In the genomic region with DNA sequence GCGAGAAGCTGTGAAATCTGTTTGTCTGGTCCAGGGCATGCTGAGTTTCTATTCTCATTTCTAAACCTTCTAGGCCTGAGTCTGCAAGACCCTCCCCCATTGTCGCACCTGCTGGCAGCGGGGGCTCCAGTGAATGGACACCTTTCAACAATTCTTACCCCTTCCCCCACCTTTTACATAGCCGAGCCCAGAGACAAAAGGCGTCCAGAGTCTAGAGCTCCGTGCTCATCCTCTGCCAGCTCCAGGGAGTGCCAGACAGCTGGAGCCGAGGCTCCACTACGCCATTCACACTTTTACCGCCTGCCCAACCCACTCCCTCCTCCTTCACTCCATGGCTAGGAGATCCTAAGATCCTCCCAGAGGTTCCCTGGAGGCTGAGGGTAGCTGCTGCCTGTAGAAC, we compare ENCODE assay signal across 13 mouse cellular contexts. TPM values are rescaled to one million over a fixed set of nuclear protein-coding genes. Genes with fewer than 3 reads are reported as not detected.
DNase-seq lines count a peak whose midpoint lies in the region; ATAC-seq and TF ChIP-seq lines count a peak whose summit lies in the region.
"Had no signal": no experiment of that assay in that cellular context is flagged by ENCODE, and none has a peak within 500 bp of the region (broad histone marks: within the 10 kb centered on the region; RNA-seq: fewer than 3 reads in every experiment).

No protein-coding gene starts in this region.

- peaks cover 4% of the 10 kb centered on the region; the same call in 1 of the 2 replicates for H3K4me1 ChIP-seq in heart, embryonic 15.5 days (replicated peaks)
- H3K4me1 ChIP-seq in forebrain, postnatal 0 days (ENCODE audit: insufficient read depth), result no peaks in the 10 kb centered on the region; the same call in 1 of the 2 replicates
- peaks cover 9% of the 10 kb centered on the region for H3K4me1 ChIP-seq in midbrain, embryonic 15.5 days
- H3K4me1 ChIP-seq: embryonic facial prominence, embryonic 15.5 days; stomach, embryonic 15.5 days had no signal

- H3K9me3 ChIP-seq in heart, embryonic 15.5 days (replicated peaks), result no peaks in the 10 kb centered on the region
- no peaks in the 10 kb centered on the region for H3K9me3 ChIP-seq in forebrain, postnatal 0 days (ENCODE audit: low read length)
- no peaks in the 10 kb centered on the region for H3K9me3 ChIP-seq in midbrain, embryonic 15.5 days
- H3K9me3 ChIP-seq: embryonic facial prominence, embryonic 15.5 days; stomach, embryonic 15.5 days had no signal

- H3K4me2 ChIP-seq in heart, embryonic 15.5 days, result peak overlapping the region; percentile 36; the same call in 1 of the 2 replicates
- H3K4me2 ChIP-seq in forebrain, postnatal 0 days (ENCODE audit: low read depth), result no peak overlapping the region
- peak overlapping the region; percentile 37 for H3K4me2 ChIP-seq in midbrain, embryonic 15.5 days
- H3K4me2 ChIP-seq: embryonic facial prominence, embryonic 15.5 days; stomach, embryonic 15.5 days had no signal

- DNase-seq in heart, postnatal 4 days, result no peak
- peak; percentile 85 for DNase-seq in ZHBTc4 (ENCODE audit: low read depth, low spot score)
- peak; percentile 43 for DNase-seq in forebrain, postnatal 0 days
- no peak for DNase-seq in ovary, postnatal 10 days (ENCODE audit: low spot score)

- ATAC-seq in heart, embryonic 15.5 days (replicated peaks; ENCODE audit: insufficient number of reproducible peaks, insufficient read depth, low FRiP score, low read depth), result no peak
- peak; percentile 83 for ATAC-seq in forebrain, postnatal 0 days
- ATAC-seq in midbrain, embryonic 15.5 days (replicated peaks), result no peak
- no peak for ATAC-seq in granulocyte monocyte progenitor cell, adult 5-6 weeks (replicated peaks; ENCODE audit: poor library complexity, severe bottlenecking)
- no peak for ATAC-seq in erythroid progenitor cell, adult 5-6 weeks (replicated peaks; ENCODE audit: low FRiP score, poor library complexity, severe bottlenecking)

- no peak overlapping the region for H3K4me3 ChIP-seq in heart, embryonic 15.5 days
- H3K4me3 ChIP-seq in forebrain, postnatal 0 days (ENCODE audit: low read depth, low read length), result no peak overlapping the region
- H3K4me3 ChIP-seq in midbrain, embryonic 15.5 days, result no peak overlapping the region
- H3K4me3 ChIP-seq: embryonic facial prominence, embryonic 15.5 days; left cerebral cortex, adult 2 months; stomach, embryonic 15.5 days had no signal

- peaks cover 25% of the 10 kb centered on the region for H3K27me3 ChIP-seq in heart, embryonic 15.5 days
- H3K27me3 ChIP-seq in forebrain, postnatal 0 days (ENCODE audit: insufficient read depth, low read length), result no peaks in the 10 kb centered on the region
- H3K27me3 ChIP-seq in midbrain, embryonic 15.5 days (replicated peaks), result no peaks in the 10 kb centered on the region

- no peak overlapping the region for H3K27ac ChIP-seq in heart, embryonic 15.5 days
- H3K27ac ChIP-seq in forebrain, postnatal 0 days (ENCODE audit: low read depth, low read length), result no peak overlapping the region
- no peak overlapping the region; the same call in 1 of the 2 replicates for H3K27ac ChIP-seq in midbrain, embryonic 15.5 days
- H3K27ac ChIP-seq: embryonic facial prominence, embryonic 15.5 days; left cerebral cortex, adult 2 months; stomach, embryonic 15.5 days had no signal

- WGBS in heart, embryonic 15.5 days, result 8% methylated on average over 9 of the region's 9 CpGs
- WGBS in forebrain, postnatal 0 days, result 4% methylated on average over 9 of the region's 9 CpGs
- 5% methylated on average over 9 of the region's 9 CpGs for WGBS in midbrain, embryonic 15.5 days

- TF ChIP-seq CTCF in forebrain, postnatal 0 days (IDR thresholded peaks at IDR 0.05; ENCODE audit: low read depth), result no peak

- H3K36me3 ChIP-seq in heart, embryonic 15.5 days, result no peaks in the 10 kb centered on the region
- no peaks in the 10 kb centered on the region for H3K36me3 ChIP-seq in forebrain, postnatal 0 days (ENCODE audit: insufficient read depth)
- H3K36me3 ChIP-seq in midbrain, embryonic 15.5 days (replicated peaks), result no peaks in the 10 kb centered on the region
- H3K36me3 ChIP-seq: embryonic facial prominence, embryonic 15.5 days; stomach, embryonic 15.5 days had no signal

- H3K9ac ChIP-seq in heart, embryonic 15.5 days, result no peak overlapping the region
- no peak overlapping the region for H3K9ac ChIP-seq in forebrain, postnatal 0 days
- H3K9ac ChIP-seq in midbrain, embryonic 15.5 days, result no peak overlapping the region; the same call in 1 of the 2 replicates
- H3K9ac ChIP-seq: embryonic facial prominence, embryonic 15.5 days; stomach, embryonic 15.5 days had no signal

RNA-seq across cellular contexts. Expression of gene Abcd4, which starts 7.9 kb away (rescaled TPM):
- 9.3 and 13.6 TPM in 2 replicates for polyA plus RNA-seq in heart, embryonic 15.5 days (2015; fragmentation: Nextera tagmentation; extraction: Ambion mirVana)
- total RNA-seq in heart, postnatal 4 days (2021), result 1 to 10 TPM; 5.8 to 6.0 TPM
- 6.5 and 8.0 TPM in 2 replicates for total RNA-seq in forebrain, postnatal 0 days (2014; rRNA removed)
- polyA plus RNA-seq in forebrain, postnatal 0 days (2015; fragmentation: Nextera tagmentation; extraction: Ambion mirVana), result 3.9 and 6.7 TPM in 2 replicates
- 13.5 and 15.6 TPM in 2 replicates for polyA plus RNA-seq in midbrain, embryonic 15.5 days (2015; fragmentation: Nextera tagmentation; extraction: Ambion mirVana)
- total RNA-seq in granulocyte monocyte progenitor cell, adult 5-6 weeks (2014; fragmentation: Nextera tagmentation), result 6.9 and 12.3 TPM in 2 replicates
- 2.9 and 3.6 TPM in 2 replicates for total RNA-seq in granulocyte monocyte progenitor cell, adult 5-6 weeks (2017)
- 0.72 TPM in 1 of 2 replicates, not detected in the other for total RNA-seq in erythroid progenitor cell, adult 5-6 weeks (2015; ENCODE audit: low replicate concordance)
- total RNA-seq in erythroid progenitor cell, adult 5-6 weeks (2017; ENCODE audit: low replicate concordance), result 0.77 TPM in 1 of 2 replicates, not detected in the other

RNA-seq across cellular contexts. Expression of gene Vrtn, which starts 15.7 kb away (rescaled TPM):
- polyA plus RNA-seq in heart, embryonic 15.5 days (2015; fragmentation: Nextera tagmentation; extraction: Ambion mirVana), result 0.33 TPM in 1 of 2 replicates, not detected in the other
- total RNA-seq in heart, postnatal 4 days (2021), result not detected
- total RNA-seq in forebrain, postnatal 0 days (2014; rRNA removed), result not detected in 2 replicates
- 0.06 TPM in 2 replicates for polyA plus RNA-seq in forebrain, postnatal 0 days (2015; fragmentation: Nextera tagmentation; extraction: Ambion mirVana)
- polyA plus RNA-seq in midbrain, embryonic 15.5 days (2015; fragmentation: Nextera tagmentation; extraction: Ambion mirVana), result 0.09 TPM in 1 of 2 replicates, not detected in the other
- total RNA-seq in granulocyte monocyte progenitor cell, adult 5-6 weeks (2014; fragmentation: Nextera tagmentation), result not detected in 2 replicates
- not detected in 2 replicates for total RNA-seq in granulocyte monocyte progenitor cell, adult 5-6 weeks (2017)
- not detected in 2 replicates for total RNA-seq in erythroid progenitor cell, adult 5-6 weeks (2015; ENCODE audit: low replicate concordance)
- total RNA-seq in erythroid progenitor cell, adult 5-6 weeks (2017; ENCODE audit: low replicate concordance), result not detected in 2 replicates
- total RNA-seq: CH12.LX; left cerebral cortex, adult 2 months had no signal
- polyA plus RNA-seq: lung, embryonic 16.5 days; stomach, embryonic 15.5 days had no signal

RNA-seq across cellular contexts. Expression of gene Vsx2, which starts 55.6 kb away (rescaled TPM):
- not detected in 2 replicates for polyA plus RNA-seq in heart, embryonic 15.5 days (2015; fragmentation: Nextera tagmentation; extraction: Ambion mirVana)
- not detected for total RNA-seq in heart, postnatal 4 days (2021)
- total RNA-seq in forebrain, postnatal 0 days (2014; rRNA removed), result 0.46 and 0.67 TPM in 2 replicates
- polyA plus RNA-seq in forebrain, postnatal 0 days (2015; fragmentation: Nextera tagmentation; extraction: Ambion mirVana), result 0.05 and 0.10 TPM in 2 replicates
- polyA plus RNA-seq in midbrain, embryonic 15.5 days (2015; fragmentation: Nextera tagmentation; extraction: Ambion mirVana), result 1.5 and 1.7 TPM in 2 replicates
- not detected in 2 replicates for total RNA-seq in granulocyte monocyte progenitor cell, adult 5-6 weeks (2014; fragmentation: Nextera tagmentation)
- total RNA-seq in granulocyte monocyte progenitor cell, adult 5-6 weeks (2017), result not detected in 2 replicates
- total RNA-seq in erythroid progenitor cell, adult 5-6 weeks (2015; ENCODE audit: low replicate concordance), result not detected in 2 replicates
- not detected in 2 replicates for total RNA-seq in erythroid progenitor cell, adult 5-6 weeks (2017; ENCODE audit: low replicate concordance)
- total RNA-seq: CH12.LX had no signal
- polyA plus RNA-seq: lung, embryonic 16.5 days; stomach, embryonic 15.5 days had no signal

Comparison
In these comparisons a context has a peak if more than half of its experiments do, and no peak if none do; other contexts are left out.
1. DNase-seq: peak in ZHBTc4 (single experiment) and forebrain, postnatal 0 days (single experiment); none in heart, postnatal 4 days (single experiment) and ovary, postnatal 10 days (single experiment).